Mouse (Mus musculus) kidney, embryonic 15.5 days (tissue): ENCODE measurements around the gene Tmtc1. TPM values are rescaled to one million over a fixed set of nuclear protein-coding genes. Genes with fewer than 3 reads are reported as not detected.

Source experiments
- ATAC-seq: fragments of 200-750 bp; cut with Nextera tagmentation; replicated peaks from 2 replicates; pipeline ENCODE4 v1.8.0; 2017; ENCODE audit warnings: moderate TSS enrichment; ENCODE audit not compliant: low FRiP score
- H3K27ac ChIP-seq: fragments of 300-500 bp; sonication (generic); 2 replicates; pipeline ENCODE4 v1.5.1; 2015; ENCODE audit warnings: mild to moderate bottlenecking, inconsistent platforms
- H3K27me3 ChIP-seq: fragments of 300-500 bp; sonication (generic); 2 replicates; pipeline ENCODE4 v1.6.1; 2015; ENCODE audit warnings: inconsistent platforms
- H3K36me3 ChIP-seq: fragments of 300-500 bp; sonication (generic); 2 replicates; pipeline ENCODE4 v1.6.1; 2015; ENCODE audit warnings: inconsistent platforms
- H3K4me1 ChIP-seq: fragments of 300-500 bp; sonication (generic); 2 replicates; pipeline ENCODE4 v1.6.1; 2015; ENCODE audit warnings: inconsistent platforms
- H3K4me2 ChIP-seq: fragments of 300-500 bp; sonication (generic); 2 replicates; pipeline ENCODE4 v1.6.1; 2015; ENCODE audit warnings: moderate library complexity, mild to moderate bottlenecking, inconsistent platforms
- H3K4me3 ChIP-seq: fragments of 300-500 bp; sonication (generic); replicated peaks from 2 replicates; pipeline ENCODE4 v1.5.1; 2015; ENCODE audit warnings: mild to moderate bottlenecking, inconsistent platforms
- H3K9ac ChIP-seq: fragments of 300-500 bp; sonication (generic); 2 replicates; pipeline ENCODE4 v1.6.1; 2015; ENCODE audit warnings: mild to moderate bottlenecking, inconsistent platforms
- H3K9me3 ChIP-seq: fragments of 300-500 bp; sonication (generic); replicated peaks from 2 replicates; pipeline ENCODE4 v1.6.1; 2016; ENCODE audit warnings: inconsistent platforms
- WGBS: fragments of 180-500 bp; shearing (Covaris S2); methylation state at CpG from one replicate; pipeline ENCODE4 v1.1.7; 2015; ENCODE audit warnings: mixed read lengths; 5-methylcytosine and 5-hydroxymethylcytosine counted together
- polyA plus RNA-seq: library from polyadenylated mRNA; unstranded; fragments of >200 nt; fragmentation: Nextera tagmentation; extraction: Ambion mirVana; gene quantifications from 2 replicates; pipeline ENCODE4 v1.2.1, GENCODE M21; 2015

The Tmtc1 gene
- polyA plus RNA-seq, 1 experiment from 2014 or later = 2.0 TPM

- ATAC-seq = no peak
- Histone ChIP-seq H3K9ac (no peak overlapping the region), H3K4me1 (peaks cover 17% of the 10 kb centered on the region), H3K27ac (no peak overlapping the region), H3K27me3 (peaks cover 34% of the 10 kb centered on the region), H3K4me2 (no peak overlapping the region), H3K4me3 (no peak overlapping the region), H3K9me3 (no peaks in the 10 kb centered on the region), H3K36me3 (no peaks in the 10 kb centered on the region)
- 67% methylated on average over 3 of the region's 3 CpGs for WGBS
Measured at GRCm38 (mm10) chr6:148448151-148448550, 4.0 kb upstream of the Tmtc1 start.

GRCm38 (mm10) chr6:148446113-148446512 is 1.9 kb upstream of the Tmtc1 start:
- Histone ChIP-seq H3K9ac (no peak overlapping the region), H3K4me1 (peaks cover 31% of the 10 kb centered on the region), H3K27ac (no peak overlapping the region), H3K9me3 (no peaks in the 10 kb centered on the region), H3K4me2 (no peak overlapping the region), H3K4me3 (no peak overlapping the region), H3K36me3 (no peaks in the 10 kb centered on the region), H3K27me3 (peaks cover 54% of the 10 kb centered on the region)
- 66% methylated on average over 3 of the region's 3 CpGs for WGBS
- no peak for ATAC-seq

- H3K4me1 ChIP-seq = peaks cover 31% of the 10 kb centered on the region
- H3K4me3 ChIP-seq = peak overlapping the region; percentile 73
- 7% methylated on average over 9 of the region's 9 CpGs for WGBS
- no peaks in the 10 kb centered on the region for H3K9me3 ChIP-seq
- no peak for ATAC-seq
- H3K27ac ChIP-seq = no peak overlapping the region
- peaks cover 61% of the 10 kb centered on the region for H3K27me3 ChIP-seq
- H3K4me2 ChIP-seq = peak overlapping the region; percentile 97
- H3K36me3 ChIP-seq = no peaks in the 10 kb centered on the region
- H3K9ac ChIP-seq = peak overlapping the region; percentile 53
Measured at GRCm38 (mm10) chr6:148444796-148445195, 607 bp upstream of the Tmtc1 start.

GRCm38 (mm10) chr6:148443291-148443725 is 881 bp downstream of the Tmtc1 start:
- no peak for ATAC-seq
- Histone ChIP-seq H3K36me3 (no peaks in the 10 kb centered on the region), H3K27ac (no peak overlapping the region), H3K4me2 (peak overlapping the region; percentile 97), H3K4me1 (peaks cover 31% of the 10 kb centered on the region), H3K9me3 (no peaks in the 10 kb centered on the region), H3K4me3 (peak overlapping the region; percentile 73), H3K9ac (peak overlapping the region; percentile 53), H3K27me3 (peaks cover 61% of the 10 kb centered on the region)
- WGBS = 2% methylated on average over 15 of the region's 15 CpGs

- 0 out of 2 replicates have a peak, but pooled peaks have one; percentile 16 for ATAC-seq
- WGBS = under 1% methylated on average over 27 of the region's 27 CpGs
- no peak overlapping the region for H3K27ac ChIP-seq
Measured at GRCm38 (mm10) chr6:148442671-148443290, 1.4 kb downstream of the Tmtc1 start.

GRCm38 (mm10) chr6:148441871-148442270 is 2.3 kb downstream of the Tmtc1 start:
- no peaks in the 10 kb centered on the region for H3K9me3 ChIP-seq
- no peaks in the 10 kb centered on the region for H3K36me3 ChIP-seq
- peak overlapping the region; percentile 73 for H3K4me3 ChIP-seq
- peaks cover 33% of the 10 kb centered on the region for H3K4me1 ChIP-seq
- ATAC-seq = no peak
- no peak overlapping the region for H3K27ac ChIP-seq
- H3K9ac ChIP-seq = no peak overlapping the region
- H3K27me3 ChIP-seq = peaks cover 61% of the 10 kb centered on the region
- peak overlapping the region; percentile 97 for H3K4me2 ChIP-seq
- 10% methylated on average over 5 of the region's 5 CpGs for WGBS

More at GRCm38 (mm10) chr6:148442671-148443290, 1.4 kb downstream of the Tmtc1 start:
- Histone ChIP-seq H3K4me1 (peaks cover 33% of the 10 kb centered on the region), H3K9me3 (no peaks in the 10 kb centered on the region), H3K27me3 (peaks cover 61% of the 10 kb centered on the region), H3K9ac (peak overlapping the region; percentile 53), H3K4me2 (peak overlapping the region; percentile 97), H3K4me3 (peak overlapping the region; percentile 73), H3K36me3 (no peaks in the 10 kb centered on the region)

GRCm38 (mm10) chr6:148439101-148439500 is 5.1 kb downstream of the Tmtc1 start:
- Histone ChIP-seq H3K27ac (no peak overlapping the region), H3K4me2 (no peak overlapping the region), H3K4me1 (peaks cover 24% of the 10 kb centered on the region), H3K36me3 (no peaks in the 10 kb centered on the region), H3K27me3 (peaks cover 37% of the 10 kb centered on the region), H3K9ac (no peak overlapping the region), H3K9me3 (no peaks in the 10 kb centered on the region), H3K4me3 (no peak overlapping the region)
- WGBS = 48% methylated on average over 4 of the region's 4 CpGs
- no peak for ATAC-seq

- H3K9me3 ChIP-seq = no peaks in the 10 kb centered on the region
- H3K4me2 ChIP-seq = no peak overlapping the region
- peaks cover 22% of the 10 kb centered on the region for H3K27me3 ChIP-seq
- no peak overlapping the region for H3K4me3 ChIP-seq
- WGBS = 78% methylated on average over 1 of the region's 1 CpGs
- H3K9ac ChIP-seq = no peak overlapping the region
- peaks cover 10% of the 10 kb centered on the region for H3K4me1 ChIP-seq
- no peaks in the 10 kb centered on the region for H3K36me3 ChIP-seq
- no peak for ATAC-seq
- no peak overlapping the region for H3K27ac ChIP-seq
Measured at GRCm38 (mm10) chr6:148437565-148437964, 6.6 kb downstream of the Tmtc1 start.

- no peaks in the 10 kb centered on the region for H3K9me3 ChIP-seq
- H3K4me1 ChIP-seq = 0 out of 2 replicates have a peak, but pooled peaks cover 2% of the 10 kb centered on the region
- peaks cover 12% of the 10 kb centered on the region for H3K27me3 ChIP-seq
- no peak overlapping the region for H3K4me3 ChIP-seq
- WGBS = 88% methylated on average over 7 of the region's 7 CpGs
- H3K36me3 ChIP-seq = no peaks in the 10 kb centered on the region
- no peak for ATAC-seq
- H3K9ac ChIP-seq = no peak overlapping the region
- no peak overlapping the region for H3K4me2 ChIP-seq
- no peak overlapping the region for H3K27ac ChIP-seq
Measured at GRCm38 (mm10) chr6:148436441-148437001, 7.7 kb downstream of the Tmtc1 start.

GRCm38 (mm10) chr6:148421577-148421976 is 22.6 kb downstream of the Tmtc1 start:
- WGBS = 44% methylated on average over 7 of the region's 7 CpGs
- ATAC-seq = no peak

GRCm38 (mm10) chr6:148420387-148420786 is 23.8 kb downstream of the Tmtc1 start:
- Histone ChIP-seq H3K4me2 (no peak overlapping the region), H3K4me1 (0 out of 2 replicates have a peak, but pooled peaks cover 3% of the 10 kb centered on the region), H3K4me3 (no peak overlapping the region), H3K27me3 (no peaks in the 10 kb centered on the region), H3K9me3 (no peaks in the 10 kb centered on the region), H3K9ac (no peak overlapping the region), H3K36me3 (no peaks in the 10 kb centered on the region), H3K27ac (no peak overlapping the region)
- ATAC-seq = no peak
- WGBS = 56% methylated on average over 6 of the region's 6 CpGs

More at GRCm38 (mm10) chr6:148421577-148421976, 22.6 kb downstream of the Tmtc1 start:
- no peaks in the 10 kb centered on the region for H3K27me3 ChIP-seq
- H3K36me3 ChIP-seq = no peaks in the 10 kb centered on the region
- no peak overlapping the region for H3K4me2 ChIP-seq
- H3K9ac ChIP-seq = no peak overlapping the region
- H3K9me3 ChIP-seq = no peaks in the 10 kb centered on the region
- H3K27ac ChIP-seq = no peak overlapping the region
- no peak overlapping the region for H3K4me3 ChIP-seq
- H3K4me1 ChIP-seq = 0 out of 2 replicates have a peak, but pooled peaks cover 3% of the 10 kb centered on the region

GRCm38 (mm10) chr6:148416597-148416996 is 27.6 kb downstream of the Tmtc1 start:
- no peak overlapping the region for H3K27ac ChIP-seq
- ATAC-seq = no peak
- no peak overlapping the region for H3K4me2 ChIP-seq
- H3K36me3 ChIP-seq = no peaks in the 10 kb centered on the region
- H3K9me3 ChIP-seq = no peaks in the 10 kb centered on the region
- H3K4me1 ChIP-seq = 0 out of 2 replicates have a peak, but pooled peaks cover 3% of the 10 kb centered on the region
- no peaks in the 10 kb centered on the region for H3K27me3 ChIP-seq
- no peak overlapping the region for H3K4me3 ChIP-seq
- whole genome bisulfite sequencing = 49% methylated on average over 2 of the region's 2 CpGs
- H3K9ac ChIP-seq = no peak overlapping the region
